Mouse (Mus musculus): ENCODE measurements around the gene Gpx3.
"Not testable (repeated sequence)": the region's sequence is repeated elsewhere in the genome, so short reads cannot be mapped to it uniquely, and the experiment has no call there.

The Gpx3 gene

GRCm38 (mm10) chr11:54881051-54881474 lies 21.2 kb upstream of the Gpx3 start:
- no peak for DNase-seq (ENCODE audit: low read depth, low spot score)

- no peak for DNase-seq (ENCODE audit: low read depth, low spot score)
These were observed 19.6 kb upstream of the Gpx3 start for GRCm38 (mm10) chr11:54882671-54883070.

GRCm38 (mm10) chr11:54884197-54884828 lies 17.9 kb upstream of the Gpx3 start:
- no peak for DNase-seq (ENCODE audit: low read depth, low spot score)

GRCm38 (mm10) chr11:54884937-54885336 lies 17.3 kb upstream of the Gpx3 start:
- DNase-seq (ENCODE audit: low read depth, low spot score) = no peak

GRCm38 (mm10) chr11:54885406-54885805 lies 16.8 kb upstream of the Gpx3 start:
- no peak for DNase-seq (ENCODE audit: low read depth, low spot score)

- DNase-seq (ENCODE audit: low read depth, low spot score) = no peak
These were observed 14.3 kb upstream of the Gpx3 start for GRCm38 (mm10) chr11:54887927-54888326.

- DNase-seq (ENCODE audit: low read depth, low spot score) = no peak
These were observed 10.9 kb upstream of the Gpx3 start for GRCm38 (mm10) chr11:54891341-54891740.

GRCm38 (mm10) chr11:54892091-54892490 lies 10.2 kb upstream of the Gpx3 start:
- no peak for DNase-seq (ENCODE audit: low read depth, low spot score)

- DNase-seq (ENCODE audit: low read depth, low spot score) = no peak
These were observed 7.7 kb upstream of the Gpx3 start for GRCm38 (mm10) chr11:54894589-54894988.

GRCm38 (mm10) chr11:54896646-54897045 lies 5.6 kb upstream of the Gpx3 start:
- not testable (repeated sequence) for DNase-seq (ENCODE audit: low read depth, low spot score)

- no peak for DNase-seq (ENCODE audit: low read depth, low spot score)
These were observed 4.8 kb upstream of the Gpx3 start for GRCm38 (mm10) chr11:54897470-54897869.

- no peak for DNase-seq (ENCODE audit: low read depth, low spot score)
These were observed 2.6 kb upstream of the Gpx3 start for GRCm38 (mm10) chr11:54899657-54900056.

GRCm38 (mm10) chr11:54903339-54903738 lies 1.1 kb downstream of the Gpx3 start:
- DNase-seq (ENCODE audit: low read depth, low spot score) = no peak

- DNase-seq (ENCODE audit: low read depth, low spot score) = no peak
These were observed 1.9 kb downstream of the Gpx3 start for GRCm38 (mm10) chr11:54903940-54904706.

GRCm38 (mm10) chr11:54905086-54905485 lies 2.8 kb downstream of the Gpx3 start:
- DNase-seq (ENCODE audit: low read depth, low spot score) = no peak

- DNase-seq (ENCODE audit: low read depth, low spot score) = no peak
These were observed 3.7 kb downstream of the Gpx3 start for GRCm38 (mm10) chr11:54905931-54906330.

- DNase-seq (ENCODE audit: low read depth, low spot score) = no peak
These were observed 4.2 kb downstream of the Gpx3 start for GRCm38 (mm10) chr11:54906466-54906865.

- DNase-seq (ENCODE audit: low read depth, low spot score) = no peak
These were observed 5.0 kb downstream of the Gpx3 start for GRCm38 (mm10) chr11:54907259-54907658.

GRCm38 (mm10) chr11:54909273-54909672 lies 7.0 kb downstream of the Gpx3 start:
- DNase-seq (ENCODE audit: low read depth, low spot score) = no peak

- no peak for DNase-seq (ENCODE audit: low read depth, low spot score)
These were observed 7.9 kb downstream of the Gpx3 start for GRCm38 (mm10) chr11:54910081-54910665.

- DNase-seq (ENCODE audit: low read depth, low spot score) = no peak
These were observed 8.9 kb downstream of the Gpx3 start for GRCm38 (mm10) chr11:54911201-54911600.

- no peak for DNase-seq (ENCODE audit: low read depth, low spot score)
These were observed 9.6 kb downstream of the Gpx3 start for GRCm38 (mm10) chr11:54911671-54912502.
